Mouse (Mus musculus) neural tube, embryonic 13.5 days (tissue): Measurements from ENCODE around the gene Pi4kb. TPM values are rescaled to one million over a fixed set of nuclear protein-coding genes. Genes with fewer than 3 reads are reported as not detected.

Source experiments
- ATAC-seq: fragments of 200-750 bp; cut with Nextera tagmentation; 2 replicates; pipeline ENCODE4 v1.8.0; 2017; ENCODE audit warnings: low read depth, mild to moderate bottlenecking, moderate TSS enrichment, moderate library complexity
- H3K27ac ChIP-seq: fragments of 300-500 bp; sonication (generic); replicated peaks from 2 replicates; pipeline ENCODE4 v1.5.1; 2015; ENCODE audit warnings: moderate library complexity, mild to moderate bottlenecking, inconsistent platforms
- H3K27me3 ChIP-seq: fragments of 300-500 bp; sonication (generic); 2 replicates; pipeline ENCODE4 v1.6.1; 2015; ENCODE audit warnings: mild to moderate bottlenecking, inconsistent platforms
- H3K36me3 ChIP-seq: fragments of 300-500 bp; sonication (generic); 2 replicates; pipeline ENCODE4 v1.6.1; 2015; ENCODE audit warnings: mild to moderate bottlenecking, inconsistent platforms
- H3K4me1 ChIP-seq: fragments of 300-500 bp; sonication (generic); replicated peaks from 2 replicates; pipeline ENCODE4 v1.6.1; 2015; ENCODE audit warnings: inconsistent platforms
- H3K4me2 ChIP-seq: fragments of 300-500 bp; sonication (generic); 2 replicates; pipeline ENCODE4 v1.6.1; 2015; ENCODE audit warnings: inconsistent platforms, mild to moderate bottlenecking, moderate library complexity
- H3K4me3 ChIP-seq: fragments of 300-500 bp; sonication (generic); 2 replicates; pipeline ENCODE4 v1.5.1; 2015; ENCODE audit warnings: mild to moderate bottlenecking, inconsistent platforms
- H3K9ac ChIP-seq: fragments of 300-500 bp; sonication (generic); 2 replicates; pipeline ENCODE4 v1.6.1; 2015; ENCODE audit warnings: moderate library complexity, mild to moderate bottlenecking, inconsistent platforms
- H3K9me3 ChIP-seq: fragments of 300-500 bp; sonication (generic); 2 replicates; pipeline ENCODE4 v1.6.1; 2016; ENCODE audit warnings: inconsistent platforms
- WGBS: fragments of 180-500 bp; shearing (Covaris S2); methylation state at CpG from one replicate; pipeline ENCODE4 v1.1.7; 2015; 5-methylcytosine and 5-hydroxymethylcytosine counted together
- microRNA-seq: library from miRNA; unstranded; fragments of <30 nt; microRNA quantifications from one replicate; pipeline ENCODE4, GENCODE M21; 2016
- polyA plus RNA-seq: library from polyadenylated mRNA; unstranded; fragments of >200 nt; fragmentation: Nextera tagmentation; extraction: Ambion mirVana; gene quantifications from 2 replicates; pipeline ENCODE4 v1.2.1, GENCODE M21; 2015

Pi4kb gene
- polyA plus RNA-seq, 1 experiment from 2014 or later, result 26.7 TPM

DNA sequence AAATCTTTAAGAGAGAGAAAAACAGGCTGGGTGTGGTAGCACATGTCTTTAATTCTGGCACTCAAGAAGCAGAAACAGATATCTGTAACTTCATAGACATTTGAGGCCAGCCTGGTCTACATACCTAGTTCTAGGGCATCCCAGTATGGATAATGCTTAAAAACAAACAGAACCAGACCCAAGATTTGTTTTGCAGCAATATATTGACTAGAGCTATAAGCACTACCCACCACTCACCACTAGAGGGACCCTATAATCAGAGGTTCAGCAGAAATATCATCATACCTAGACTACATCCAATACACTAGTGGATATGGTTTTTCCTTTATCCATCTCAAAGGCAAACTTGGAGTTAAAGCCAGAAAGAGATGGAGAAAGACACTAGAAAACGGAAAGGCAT, 78.4 kb downstream of the Pi4kb start:
- 0 out of 2 replicates have a peak, but pooled peaks have one; percentile 53 for ATAC-seq
- H3K4me3 ChIP-seq, result no peak overlapping the region
- no peaks in the 10 kb centered on the region for H3K27me3 ChIP-seq
- no peaks in the 10 kb centered on the region for H3K9me3 ChIP-seq
- no peak overlapping the region for H3K27ac ChIP-seq
- 41% methylated on average over 1 of the region's 1 CpGs for WGBS
- H3K36me3 ChIP-seq, result peaks cover 8% of the 10 kb centered on the region; the same call in 1 of the 2 replicates
- no peak overlapping the region for H3K4me2 ChIP-seq
- peaks cover 7% of the 10 kb centered on the region; the same call in 1 of the 2 replicates for H3K4me1 ChIP-seq
- H3K9ac ChIP-seq, result no peak overlapping the region

DNA sequence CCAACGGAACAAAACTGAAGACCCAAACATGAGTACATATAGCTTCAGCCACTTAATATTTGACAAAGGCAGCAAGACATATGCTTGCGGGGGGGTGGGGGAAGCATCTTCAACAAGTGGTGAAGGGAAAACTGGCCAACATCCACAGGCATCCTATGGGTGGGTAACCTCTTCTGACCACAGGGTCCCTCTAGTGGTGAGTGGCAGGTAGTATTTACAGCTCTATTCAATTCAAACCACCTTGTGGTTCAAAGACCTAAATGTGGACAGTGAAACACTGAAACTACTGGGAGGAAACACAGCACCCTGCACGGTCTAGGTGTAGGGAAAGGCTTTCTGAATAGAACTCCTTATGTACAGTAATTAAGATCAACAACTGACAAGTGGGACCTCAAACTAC, 79.2 kb downstream of the Pi4kb start:
- H3K4me1 ChIP-seq, result peaks cover 7% of the 10 kb centered on the region; the same call in 1 of the 2 replicates
- H3K4me2 ChIP-seq, result no peak overlapping the region
- H3K9me3 ChIP-seq, result no peaks in the 10 kb centered on the region
- no peaks in the 10 kb centered on the region for H3K27me3 ChIP-seq
- WGBS, result 39% methylated on average over 3 of the region's 3 CpGs
- no peak overlapping the region for H3K9ac ChIP-seq
- peaks cover 15% of the 10 kb centered on the region for H3K36me3 ChIP-seq
- ATAC-seq, result peak; percentile 60; the same call in 1 of the 2 replicates
- no peak overlapping the region for H3K27ac ChIP-seq
- no peak overlapping the region for H3K4me3 ChIP-seq

DNA sequence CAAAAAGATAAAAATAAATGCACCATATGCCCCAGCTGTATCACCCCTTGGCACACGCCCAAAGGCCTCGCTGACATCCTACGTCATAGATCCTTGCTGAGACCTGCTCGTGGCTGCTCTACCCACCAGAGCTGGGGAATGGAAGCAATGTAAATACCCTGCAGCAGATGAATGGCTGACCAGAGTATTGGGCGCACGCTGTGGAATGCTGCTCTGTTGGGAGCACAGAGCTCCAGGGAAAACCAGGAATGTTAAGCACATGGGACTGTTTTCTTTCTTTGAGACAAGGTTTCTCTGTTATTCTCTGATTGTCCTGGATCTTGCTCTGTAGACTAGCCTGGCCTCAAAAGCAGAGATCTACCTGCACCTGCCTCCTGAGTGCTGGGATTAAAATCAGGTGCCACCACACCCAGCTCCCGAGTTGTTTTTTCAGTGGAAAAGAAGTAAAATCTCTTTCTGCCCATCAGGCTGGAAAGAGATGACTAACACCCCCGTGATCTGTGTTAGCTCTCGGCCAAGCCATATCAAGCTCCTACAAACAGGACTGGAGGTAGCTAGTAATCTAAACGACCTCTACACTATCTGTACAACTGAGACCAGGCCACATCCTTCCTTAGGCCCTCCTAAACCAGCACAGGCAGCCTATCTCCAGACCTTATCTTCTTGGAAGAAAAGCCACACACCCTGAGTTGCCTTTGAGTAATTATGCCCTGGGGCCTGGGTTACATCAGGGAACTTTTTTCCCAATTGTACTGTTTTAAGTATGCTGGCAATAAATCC, 80.1 kb downstream of the Pi4kb start:
- H3K4me2 ChIP-seq, result no peak overlapping the region
- ATAC-seq, result no peak
- no peaks in the 10 kb centered on the region for H3K9me3 ChIP-seq
- H3K4me3 ChIP-seq, result no peak overlapping the region
- 55% methylated on average over 10 of the region's 10 CpGs for WGBS
- no peaks in the 10 kb centered on the region for H3K27me3 ChIP-seq
- H3K9ac ChIP-seq, result no peak overlapping the region
- no peak overlapping the region for H3K27ac ChIP-seq
- H3K4me1 ChIP-seq, result peaks cover 7% of the 10 kb centered on the region; the same call in 1 of the 2 replicates
- H3K36me3 ChIP-seq, result peaks cover 24% of the 10 kb centered on the region

DNA sequence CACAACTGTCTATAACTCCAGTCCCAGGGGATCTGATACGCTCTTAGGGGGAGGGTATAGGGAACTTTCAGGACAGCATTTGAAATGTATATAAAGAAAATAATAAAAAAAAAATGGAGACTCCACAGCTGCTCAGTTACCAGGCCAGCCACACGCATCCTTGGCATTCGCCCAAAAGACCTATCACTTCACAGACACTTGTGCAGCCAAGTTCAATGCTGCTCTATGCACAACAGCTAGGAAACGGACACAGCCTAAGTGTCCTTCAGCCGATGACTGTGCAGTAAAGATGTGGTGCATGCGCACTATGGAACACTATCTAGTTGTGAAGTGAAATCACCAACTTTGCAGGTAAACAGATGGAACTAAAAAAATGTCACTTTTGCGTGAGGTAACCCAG, 81.7 kb downstream of the Pi4kb start:
- H3K9me3 ChIP-seq, result no peaks in the 10 kb centered on the region
- no peak overlapping the region for H3K4me2 ChIP-seq
- H3K9ac ChIP-seq, result no peak overlapping the region
- peaks cover 7% of the 10 kb centered on the region; the same call in 1 of the 2 replicates for H3K4me1 ChIP-seq
- H3K4me3 ChIP-seq, result no peak overlapping the region
- no peaks in the 10 kb centered on the region for H3K27me3 ChIP-seq
- no peak for ATAC-seq
- 90% methylated on average over 7 of the region's 7 CpGs for WGBS
- no peak overlapping the region for H3K27ac ChIP-seq
- H3K36me3 ChIP-seq, result peaks cover 40% of the 10 kb centered on the region

Small RNAs within 50 kb of the gene (microRNA-seq; reads per million reads assigned to microRNA genes)
- gene Mir7013, result 0.59 reads per million

Other genes with a start within 250 kb of the Pi4kb start
- gene Cgn, start 188.2 kb upstream of the Pi4kb start, polyA plus RNA-seq, result 5.4 and 6.3 TPM in 2 replicates
- 19.6 and 20.1 TPM in 2 replicates for gene Pogz, start 137.2 kb upstream of the Pi4kb start, polyA plus RNA-seq
- gene Psmb4, start 87.8 kb upstream of the Pi4kb start, polyA plus RNA-seq, result 366 TPM in 2 replicates
- gene Selenbp1, start 41.7 kb upstream of the Pi4kb start, polyA plus RNA-seq, result 13.0 and 13.4 TPM in 2 replicates
- gene Rfx5, start 20.7 kb upstream of the Pi4kb start, polyA plus RNA-seq, result 5.5 and 6.1 TPM in 2 replicates
- gene Zfp687, start 40.7 kb downstream of the Pi4kb start, polyA plus RNA-seq, result 20.4 and 21.5 TPM in 2 replicates
- 274 and 279 TPM in 2 replicates for gene Psmd4, start 67.9 kb downstream of the Pi4kb start, polyA plus RNA-seq
- 17.3 and 18.6 TPM in 2 replicates for gene Pip5k1a, start 132.2 kb downstream of the Pi4kb start, polyA plus RNA-seq
- 201 and 203 TPM in 2 replicates for gene Vps72, start 136.3 kb downstream of the Pi4kb start, polyA plus RNA-seq
- 0.96 and 1.7 TPM in 2 replicates for gene Tmod4, start 149.7 kb downstream of the Pi4kb start, polyA plus RNA-seq
- gene Scnm1, start 159.3 kb downstream of the Pi4kb start, polyA plus RNA-seq, result 96.8 and 98.2 TPM in 2 replicates
- 34.7 and 39.1 TPM in 2 replicates for gene Lysmd1, start 159.4 kb downstream of the Pi4kb start, polyA plus RNA-seq
- gene Tnfaip8l2, start 167.6 kb downstream of the Pi4kb start, polyA plus RNA-seq, result 3.0 and 3.3 TPM in 2 replicates
- 33.8 and 34.3 TPM in 2 replicates for gene Sema6c, start 185.7 kb downstream of the Pi4kb start, polyA plus RNA-seq
- gene Gabpb2, start 243.2 kb downstream of the Pi4kb start, polyA plus RNA-seq, result 3.3 and 4.1 TPM in 2 replicates